In the genomic region with DNA sequence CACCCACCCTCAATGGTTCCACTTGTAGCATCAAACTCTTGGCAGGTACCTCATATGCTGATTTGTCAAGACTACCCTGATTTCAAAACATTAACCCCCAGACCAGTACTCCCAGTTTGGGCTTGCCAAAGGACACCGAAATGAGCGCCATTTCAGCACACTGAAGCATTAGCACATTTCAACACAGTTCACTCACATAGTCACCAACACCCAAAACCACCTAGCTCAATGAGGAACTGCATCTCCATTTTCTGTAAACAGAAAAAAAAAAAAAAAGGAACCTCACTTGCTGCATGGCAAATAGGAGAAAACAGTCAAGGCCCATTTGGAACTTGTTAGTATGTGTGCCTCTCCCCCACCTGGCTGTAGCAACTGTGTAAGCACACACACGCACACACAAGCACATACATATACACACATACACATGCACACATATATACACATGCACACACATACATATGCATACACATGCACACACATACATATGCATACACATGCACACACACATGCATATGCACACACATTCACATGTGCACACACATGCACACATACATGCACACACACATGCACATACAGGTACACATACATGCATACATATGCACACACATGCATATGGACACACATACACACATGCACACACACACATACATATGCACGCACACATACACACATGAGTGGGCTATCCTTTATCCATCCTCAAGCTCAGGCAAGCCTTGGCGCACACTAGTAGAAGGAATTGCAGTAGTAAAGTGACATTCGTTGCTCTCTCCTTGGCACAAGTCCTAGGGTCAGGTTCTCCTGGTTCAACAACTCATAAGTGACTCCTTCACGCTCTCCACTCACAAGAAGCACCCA, we compare ENCODE assay signal across 16 mouse cellular contexts. TPM values are rescaled to one million over a fixed set of nuclear protein-coding genes. Genes with fewer than 3 reads are reported as not detected.
DNase-seq lines count a peak whose midpoint lies in the region; ATAC-seq and TF ChIP-seq lines count a peak whose summit lies in the region.
"Had no signal": no experiment of that assay in that cellular context is flagged by ENCODE, and none has a peak within 500 bp of the region (broad histone marks: within the 10 kb centered on the region; RNA-seq: fewer than 3 reads in every experiment).

No protein-coding gene starts in this region.

- H3K36me3 ChIP-seq in intestine, postnatal 0 days (ENCODE audit: control insufficient read depth, insufficient read depth) = no peaks in the 10 kb centered on the region
- H3K36me3 ChIP-seq: heart, embryonic 13.5 days; limb, embryonic 12.5 days; lung, embryonic 15.5 days had no signal

- intact Hi-C loops in left cerebral cortex, adult 2 months (cut with DNase I) = no loop called here

- H3K27ac ChIP-seq in intestine, postnatal 0 days (ENCODE audit: low read depth, low read length) = no peak overlapping the region
- H3K27ac ChIP-seq in left cerebral cortex, adult 2 months = no peak overlapping the region
- H3K27ac ChIP-seq: gastrocnemius, adult 2 months; heart, embryonic 13.5 days; limb, embryonic 12.5 days; lung, embryonic 15.5 days had no signal

- no peaks in the 10 kb centered on the region for H3K27me3 ChIP-seq in intestine, postnatal 0 days (replicated peaks; ENCODE audit: control insufficient read depth, insufficient read depth, low read length)
- H3K27me3 ChIP-seq: heart, embryonic 13.5 days; limb, embryonic 12.5 days; lung, embryonic 15.5 days had no signal

- no peak overlapping the region for H3K4me2 ChIP-seq in intestine, postnatal 0 days (replicated peaks; ENCODE audit: low read depth)
- H3K4me2 ChIP-seq: heart, embryonic 13.5 days; limb, embryonic 12.5 days; lung, embryonic 15.5 days had no signal

- H3K4me1 ChIP-seq in intestine, postnatal 0 days (replicated peaks; ENCODE audit: control insufficient read depth, insufficient read depth, low read length) = no peaks in the 10 kb centered on the region
- H3K4me1 ChIP-seq: limb, embryonic 12.5 days; lung, embryonic 15.5 days had no signal

- no peak for TF ChIP-seq CTCF in intestine, postnatal 0 days (IDR thresholded peaks at IDR 0.05; ENCODE audit: low read depth)
- no peak for TF ChIP-seq CTCF in left cerebral cortex, adult 2 months (IDR thresholded peaks at IDR 0.05)

- no peak overlapping the region for H3K9ac ChIP-seq in intestine, postnatal 0 days (ENCODE audit: low read depth, low read length)
- H3K9ac ChIP-seq: heart, embryonic 13.5 days; limb, embryonic 12.5 days; lung, embryonic 15.5 days had no signal

- H3K4me3 ChIP-seq in intestine, postnatal 0 days (ENCODE audit: low read depth, low read length) = no peak overlapping the region
- no peak overlapping the region for H3K4me3 ChIP-seq in left cerebral cortex, adult 2 months
- H3K4me3 ChIP-seq: erythroblast, embryonic 14.5 days; gastrocnemius, adult 2 months; heart, embryonic 13.5 days; limb, embryonic 12.5 days; lung, embryonic 15.5 days had no signal

- H3K9me3 ChIP-seq in intestine, postnatal 0 days (ENCODE audit: control insufficient read depth) = no peaks in the 10 kb centered on the region
- H3K9me3 ChIP-seq: heart, embryonic 13.5 days; limb, embryonic 12.5 days; lung, embryonic 15.5 days had no signal

- peak; percentile 44 for DNase-seq in heart, adult 11 months
- DNase-seq in heart, adult 18-20 months = no peak
- peak; percentile 14 for DNase-seq in lung, postnatal 36 days
- DNase-seq in lung, postnatal 25 days (ENCODE audit: low spot score) = no peak
- DNase-seq in left cerebral cortex, adult 2 months (ENCODE audit: extremely low spot score in 1 of 2, low spot score in 2 of 2) = no peak
- DNase-seq: embryo, embryonic 11 days; gastrocnemius, adult 2 months had no signal

- WGBS in intestine, postnatal 0 days = 85% methylated on average over 7 of the region's 7 CpGs

- peak; percentile 64 for ATAC-seq in common myeloid progenitor, adult 5-6 weeks (replicated peaks; ENCODE audit: low read depth, poor library complexity, severe bottlenecking)
- peak; percentile 66 for ATAC-seq in megakaryocyte-erythroid progenitor cell, adult 5-6 weeks (replicated peaks; ENCODE audit: low FRiP score, low TSS enrichment, poor library complexity, severe bottlenecking)
- ATAC-seq in intestine, postnatal 0 days = no peak
- ATAC-seq: activated CD4-positive, CD25-positive, alpha-beta regulatory T cell, adult 4 months had no signal

RNA-seq across cellular contexts. Expression of gene Tph2, which starts 14.1 kb away (rescaled TPM):
- total RNA-seq in heart, adult 18-20 months (2021) = not detected
- total RNA-seq in common myeloid progenitor, adult 5-6 weeks (2017) = not detected in 2 replicates
- total RNA-seq in megakaryocyte-erythroid progenitor cell, adult 5-6 weeks (2014; fragmentation: Nextera tagmentation) = not detected in 2 replicates
- total RNA-seq in megakaryocyte-erythroid progenitor cell, adult 5-6 weeks (2017) = not detected in 2 replicates
- polyA plus RNA-seq in intestine, postnatal 0 days (2015; fragmentation: Nextera tagmentation; extraction: Ambion mirVana) = not detected in 2 replicates
- total RNA-seq in left cerebral cortex, adult 2 months (2021) = under 1 TPM; 0.72 to 0.79 TPM
- total RNA-seq: gastrocnemius, adult 2 months had no signal
- polyA plus RNA-seq: activated CD4-positive, CD25-positive, alpha-beta regulatory T cell, adult 4 months; erythroblast, embryonic 14.5 days; heart, embryonic 13.5 days; kidney, embryonic 14.5 days; limb, embryonic 12.5 days had no signal

Comparison
In these comparisons a context has a peak if more than half of its experiments do, and no peak if none do; other contexts are left out.
1. DNase-seq: peak in heart, adult 11 months (single experiment) and lung, postnatal 36 days (single experiment); none in heart, adult 18-20 months (0 of 2), lung, postnatal 25 days (single experiment) and left cerebral cortex, adult 2 months (0 of 2).